Mouse (Mus musculus) stomach, embryonic 14.5 days (tissue): ENCODE data around the gene Hist1h3h. TPM values are rescaled to one million over a fixed set of nuclear protein-coding genes. Genes with fewer than 3 reads are reported as not detected.
A peak's percentile ranks its signal among the peaks of the same experiment; 100 is the strongest.
"Not testable (repeated sequence)": the region's sequence is repeated elsewhere in the genome, so short reads cannot be mapped to it uniquely, and the experiment has no call there.

Source experiments
- ATAC-seq: fragments of 200-750 bp; cut with Nextera tagmentation; 2 replicates; pipeline ENCODE4 v1.8.0; 2017; ENCODE audit warnings: low read depth, moderate TSS enrichment; ENCODE audit not compliant: insufficient number of reproducible peaks, insufficient read depth, low FRiP score
- H3K27ac ChIP-seq: fragments of 300-500 bp; sonication (generic); 2 replicates; pipeline ENCODE4 v1.5.1; 2014; ENCODE audit warnings: mild to moderate bottlenecking, low read length, moderate library complexity, mixed read lengths
- H3K27me3 ChIP-seq: fragments of 300-500 bp; sonication (generic); 2 replicates; pipeline ENCODE4 v1.6.1; 2014; ENCODE audit warnings: low read length, control low read depth, mixed read lengths; ENCODE audit not compliant: control insufficient read depth, insufficient read depth
- H3K36me3 ChIP-seq: fragments of 300-500 bp; sonication (generic); 2 replicates; pipeline ENCODE4 v1.6.1; 2014; ENCODE audit warnings: mild to moderate bottlenecking, control low read depth, low read length, moderate library complexity, mixed read lengths; ENCODE audit not compliant: control insufficient read depth, insufficient read depth
- H3K4me1 ChIP-seq: fragments of 300-500 bp; sonication (generic); 2 replicates; pipeline ENCODE4 v1.6.1; 2014; ENCODE audit warnings: low read length, control low read depth, mixed read lengths; ENCODE audit not compliant: control insufficient read depth, insufficient read depth
- H3K4me2 ChIP-seq: fragments of 300-500 bp; sonication (generic); replicated peaks from 2 replicates; pipeline ENCODE4 v1.6.1; 2014; ENCODE audit warnings: low read depth, low read length, control low read depth
- H3K4me3 ChIP-seq: fragments of 300-500 bp; sonication (generic); 2 replicates; pipeline ENCODE4 v1.5.1; 2014; ENCODE audit warnings: low read depth, low read length, control low read depth
- H3K9ac ChIP-seq: fragments of 300-500 bp; sonication (generic); replicated peaks from 2 replicates; pipeline ENCODE4 v1.6.1; 2014; ENCODE audit warnings: low read depth, mild to moderate bottlenecking, control low read depth, low read length, moderate library complexity, mixed read lengths
- H3K9me3 ChIP-seq: fragments of 300-500 bp; sonication (generic); 2 replicates; pipeline ENCODE4 v1.6.1; 2016; ENCODE audit warnings: low read depth, low read length, control low read depth; ENCODE audit not compliant: control insufficient read depth
- WGBS: fragments of 180-500 bp; shearing (Covaris S2); extraction: QIAGEN DNeasy Blood & Tissue Kit; methylation state at CpG from one replicate; pipeline ENCODE4 v1.1.7; 2014; 5-methylcytosine and 5-hydroxymethylcytosine counted together
- polyA plus RNA-seq: library from polyadenylated mRNA; unstranded; fragments of >200 nt; fragmentation: Nextera tagmentation; extraction: Ambion mirVana; gene quantifications from 2 replicates; pipeline ENCODE4 v1.2.1, GENCODE M21; 2014

Hist1h3h gene
- 9.0 and 13.1 TPM in 2 replicates for polyA plus RNA-seq

GRCm38 (mm10) chr13:21717397-21718357, at the start of gene Hist1h3h:
Gene Hist1h3h, plus strand, starts transcription at chr13:21717659.
- not testable (repeated sequence) for H3K36me3 ChIP-seq, H3K9me3 ChIP-seq, H3K27me3 ChIP-seq
- Histone ChIP-seq H3K9ac (peak within 1 kb of the TSS; percentile 73), H3K27ac (peak within 1 kb of the TSS; percentile 95), H3K4me2 (peak within 1 kb of the TSS; percentile 84), H3K4me1 (peaks cover 20% of the 10 kb centered on the region; the same call in 1 of the 2 replicates), H3K4me3 (peak within 1 kb of the TSS; percentile 41)
- under 1% methylated on average over 25 of the region's 56 CpGs for WGBS
- ATAC-seq: peak; percentile 54

DNA sequence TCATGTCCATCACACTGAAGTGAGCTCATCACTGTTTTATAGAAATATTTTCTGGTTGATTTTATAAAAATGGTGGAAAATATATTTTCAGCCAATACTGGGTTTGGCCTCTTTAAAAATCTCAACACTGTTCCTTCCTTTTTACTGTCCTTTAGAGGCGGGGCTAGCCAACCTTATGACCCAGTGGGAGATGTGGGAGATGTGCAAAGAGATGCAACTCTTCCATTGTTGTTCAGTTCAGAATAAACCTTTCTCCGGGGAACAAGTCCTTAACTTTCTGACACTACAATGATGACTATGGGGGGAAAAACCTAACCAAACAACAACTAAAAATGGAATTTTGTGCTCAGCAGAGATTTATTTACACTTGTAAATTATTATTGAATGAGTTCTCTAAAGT, 40.2 kb upstream of the Hist1h3h start, which contains the start of gene Olfr1360:
Gene Olfr1360, minus strand, starts transcription at position 101 of the 400 bp plus-strand sequence.
- Histone ChIP-seq H3K4me3 (no peak within 1 kb of the TSS), H3K27ac (no peak within 1 kb of the TSS), H3K9ac (no peak within 1 kb of the TSS), H3K36me3 (no peaks in the 10 kb centered on the region), H3K4me2 (no peak within 1 kb of the TSS), H3K4me1 (no peaks in the 10 kb centered on the region), H3K27me3 (no peaks in the 10 kb centered on the region), H3K9me3 (no peaks in the 10 kb centered on the region)
- WGBS: 80% methylated on average over 2 of the region's 2 CpGs
- no peak for ATAC-seq

DNA sequence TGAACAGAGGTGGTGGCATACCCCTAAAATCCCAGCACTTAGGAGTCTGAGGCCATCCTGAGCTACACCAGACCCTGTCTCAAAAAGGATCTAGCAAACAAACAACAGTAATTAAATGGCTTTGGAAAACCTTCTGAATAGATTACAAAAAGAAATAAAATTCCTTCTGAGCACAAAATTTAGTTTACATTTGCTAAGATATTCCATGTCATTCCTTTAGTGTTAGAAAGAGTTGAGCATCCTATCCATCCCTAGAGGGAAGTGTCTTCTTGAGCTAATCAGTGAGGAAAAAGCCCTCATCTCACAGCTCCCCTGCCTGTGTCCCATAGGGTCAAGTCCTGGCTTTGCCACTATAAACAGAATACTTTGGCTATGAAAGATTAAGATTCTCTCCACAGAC, 19.6 kb upstream of the Hist1h3h start, which contains the start of gene Olfr1359:
Gene Olfr1359, plus strand, starts transcription at position 301 of the 400 bp plus-strand sequence.
- Histone ChIP-seq H3K9me3 (no peaks in the 10 kb centered on the region), H3K9ac (no peak within 1 kb of the TSS), H3K27ac (no peak within 1 kb of the TSS), H3K27me3 (no peaks in the 10 kb centered on the region), H3K4me2 (no peak within 1 kb of the TSS), H3K4me1 (no peaks in the 10 kb centered on the region), H3K36me3 (no peaks in the 10 kb centered on the region), H3K4me3 (no peak within 1 kb of the TSS)
- ATAC-seq: no peak

GRCm38 (mm10) chr13:21706669-21707068, 10.8 kb upstream of the Hist1h3h start:
- no peaks in the 10 kb centered on the region for H3K9me3 ChIP-seq
- no peaks in the 10 kb centered on the region for H3K36me3 ChIP-seq
- no peak for ATAC-seq
- 73% methylated on average over 4 of the region's 4 CpGs for WGBS
- no peak overlapping the region for H3K9ac ChIP-seq
- no peak overlapping the region for H3K4me3 ChIP-seq
- no peaks in the 10 kb centered on the region for H3K4me1 ChIP-seq
- H3K27ac ChIP-seq: no peak overlapping the region
- no peaks in the 10 kb centered on the region for H3K27me3 ChIP-seq
- H3K4me2 ChIP-seq: no peak overlapping the region

DNA sequence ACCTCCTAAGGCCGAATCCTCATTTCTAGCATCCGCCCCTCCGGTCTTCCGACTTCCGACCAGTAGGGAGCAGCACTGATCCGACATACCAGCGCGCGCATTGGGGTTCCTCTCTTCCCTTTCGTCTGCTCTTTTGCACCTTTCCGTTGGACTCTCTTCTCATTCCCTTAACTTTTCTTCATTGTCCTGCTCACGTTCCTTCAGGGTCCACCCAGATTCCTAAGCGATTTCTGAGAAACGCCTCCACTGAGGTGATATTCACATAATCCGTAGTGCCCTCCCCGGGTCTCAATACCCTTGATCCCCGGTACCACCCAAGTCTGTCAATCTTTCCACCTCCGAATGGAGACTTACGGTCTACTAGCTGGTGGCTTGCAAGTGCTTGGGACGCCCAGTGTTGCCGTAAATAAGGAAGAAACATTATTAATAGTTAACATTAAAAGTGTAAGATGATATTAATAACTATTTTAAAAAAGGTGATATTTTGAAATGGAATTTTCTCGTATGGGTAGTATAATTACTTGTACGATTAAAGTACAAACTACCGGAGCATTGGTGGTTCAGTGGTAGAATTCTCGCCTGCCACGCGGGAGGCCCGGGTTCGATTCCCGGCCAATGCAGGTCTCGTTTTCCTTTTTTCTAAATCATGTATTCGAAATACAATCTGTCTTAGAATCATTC, 7.3 kb upstream of the Hist1h3h start:
- Histone ChIP-seq H3K4me3 (peak overlapping the region; percentile 68), H3K27ac (peak overlapping the region; percentile 74), H3K4me1 (peaks cover 4% of the 10 kb centered on the region; the same call in 1 of the 2 replicates), H3K27me3 (no peaks in the 10 kb centered on the region), H3K9ac (peak overlapping the region; percentile 45; the same call in 1 of the 2 replicates), H3K4me2 (peak overlapping the region; percentile 53; the same call in 1 of the 2 replicates), H3K36me3 (no peaks in the 10 kb centered on the region), H3K9me3 (no peaks in the 10 kb centered on the region)
- peak; percentile 85 for ATAC-seq
- under 1% methylated on average over 32 of the region's 32 CpGs for WGBS

DNA sequence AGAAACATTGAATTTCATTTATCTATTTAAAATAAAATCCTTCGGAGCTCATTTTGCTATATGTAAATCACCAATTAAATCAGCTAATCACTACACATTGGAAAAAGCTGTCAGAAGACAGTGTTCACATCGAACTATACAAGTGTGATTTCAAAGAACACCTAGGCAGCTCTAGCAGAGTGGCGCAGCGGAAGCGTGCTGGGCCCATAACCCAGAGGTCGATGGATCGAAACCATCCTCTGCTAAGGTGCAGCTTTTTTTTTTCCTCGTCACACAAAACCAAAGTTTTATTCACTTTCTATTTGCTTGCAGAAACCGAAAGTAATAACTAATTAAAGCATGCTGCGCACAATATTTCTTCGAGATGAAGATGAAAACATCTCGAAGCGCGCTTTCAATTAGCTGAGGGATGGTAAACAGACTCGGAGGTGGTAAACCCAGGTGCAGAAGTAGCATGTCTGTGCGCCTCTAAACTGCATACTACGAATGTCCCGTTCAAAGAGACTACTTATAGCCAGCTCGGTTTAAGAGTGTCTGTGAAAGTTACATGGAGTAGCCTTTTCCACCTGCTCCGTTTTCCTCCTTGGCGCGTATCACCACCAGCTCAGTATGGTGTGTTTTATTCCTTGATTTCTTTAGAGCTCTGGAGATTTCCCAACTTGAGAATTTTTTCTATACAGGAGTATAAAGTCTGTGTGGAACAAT, 6.5 kb upstream of the Hist1h3h start:
- peak overlapping the region; percentile 38 for H3K9ac ChIP-seq
- 1% methylated on average over 22 of the region's 22 CpGs for WGBS
- H3K36me3 ChIP-seq: no peaks in the 10 kb centered on the region
- peak overlapping the region; percentile 68 for H3K4me3 ChIP-seq
- peak overlapping the region; percentile 53 for H3K4me2 ChIP-seq
- ATAC-seq: peak; percentile 82; the same call in 1 of the 2 replicates
- peak overlapping the region; percentile 30; the same call in 1 of the 2 replicates for H3K27ac ChIP-seq
- peaks cover 7% of the 10 kb centered on the region; the same call in 1 of the 2 replicates for H3K4me1 ChIP-seq
- no peaks in the 10 kb centered on the region for H3K9me3 ChIP-seq
- H3K27me3 ChIP-seq: no peaks in the 10 kb centered on the region

DNA sequence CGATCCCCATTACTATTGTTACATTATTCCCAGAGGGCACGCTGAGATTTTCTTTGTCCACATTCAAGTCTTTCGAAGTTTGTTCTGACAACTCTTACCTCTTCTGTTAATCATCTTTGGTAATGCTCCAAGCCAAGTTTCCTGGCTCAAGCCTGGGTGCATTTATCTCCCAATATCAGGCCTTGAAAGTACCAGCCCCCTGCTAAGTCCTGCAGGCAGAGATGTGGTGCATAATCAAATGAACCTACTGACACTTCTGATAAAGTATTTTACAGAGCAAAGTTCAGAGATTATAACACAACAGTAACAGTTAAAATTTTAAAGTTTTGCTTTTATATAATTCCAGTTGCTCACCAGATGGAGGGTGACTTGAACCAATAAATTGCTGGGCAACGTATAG, 5.8 kb upstream of the Hist1h3h start:
- Histone ChIP-seq H3K36me3 (no peaks in the 10 kb centered on the region), H3K27ac (peak overlapping the region; percentile 30; the same call in 1 of the 2 replicates), H3K9ac (no peak overlapping the region), H3K27me3 (no peaks in the 10 kb centered on the region), H3K4me3 (peak overlapping the region; percentile 68), H3K9me3 (no peaks in the 10 kb centered on the region), H3K4me1 (peaks cover 7% of the 10 kb centered on the region; the same call in 1 of the 2 replicates), H3K4me2 (peak overlapping the region; percentile 53)
- no peak for ATAC-seq
- WGBS: 21% methylated on average over 4 of the region's 4 CpGs

DNA sequence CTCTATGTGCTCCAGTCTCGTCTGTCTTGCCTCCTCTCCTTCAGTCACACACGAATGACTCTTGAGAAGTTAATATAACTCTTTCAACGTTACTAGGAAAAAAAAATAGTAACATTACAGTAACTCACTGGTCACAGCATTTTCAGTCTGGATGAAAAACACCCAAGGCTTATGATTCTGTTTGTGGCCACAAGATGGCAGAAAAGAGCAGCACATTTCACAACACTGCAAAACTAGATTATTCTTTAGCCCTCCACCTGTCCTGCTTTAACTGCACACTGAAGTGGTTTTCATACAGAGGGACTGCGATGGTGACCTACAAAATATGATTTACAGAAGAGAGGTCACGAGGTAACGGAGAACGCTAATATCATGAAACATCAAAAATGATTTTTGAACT, 2.7 kb upstream of the Hist1h3h start:
- no peak for ATAC-seq
- H3K27ac ChIP-seq: peak overlapping the region; percentile 91
- under 1% methylated on average over 7 of the region's 7 CpGs for WGBS
- no peaks in the 10 kb centered on the region for H3K36me3 ChIP-seq
- H3K4me2 ChIP-seq: peak overlapping the region; percentile 79
- peaks cover 14% of the 10 kb centered on the region; the same call in 1 of the 2 replicates for H3K4me1 ChIP-seq
- H3K9ac ChIP-seq: peak overlapping the region; percentile 65; the same call in 1 of the 2 replicates
- no peaks in the 10 kb centered on the region for H3K27me3 ChIP-seq
- H3K9me3 ChIP-seq: no peaks in the 10 kb centered on the region
- H3K4me3 ChIP-seq: peak overlapping the region; percentile 41
